Mouse (Mus musculus) testis, adult 2 months (tissue): ENCODE results near the gene Cnep1r1.

ENCODE experiments used
- CTCF ChIP-seq: fragments of 200-500 bp; IDR thresholded peaks from 2 replicates; pipeline ENCODE4 v1.5.1; 2012; ENCODE audit warnings: low read depth, mild to moderate bottlenecking, inconsistent platforms, low read length, moderate library complexity; ENCODE audit not compliant: control insufficient read depth, insufficient read depth, insufficient replicate concordance
- POLR2A ChIP-seq: fragments of 200-500 bp; IDR thresholded peaks from 2 replicates; pipeline ENCODE4 v1.6.1; 2012; ENCODE audit warnings: low read depth, mild to moderate bottlenecking, inconsistent platforms, low read length, moderate library complexity; ENCODE audit not compliant: control insufficient read depth

DNA sequence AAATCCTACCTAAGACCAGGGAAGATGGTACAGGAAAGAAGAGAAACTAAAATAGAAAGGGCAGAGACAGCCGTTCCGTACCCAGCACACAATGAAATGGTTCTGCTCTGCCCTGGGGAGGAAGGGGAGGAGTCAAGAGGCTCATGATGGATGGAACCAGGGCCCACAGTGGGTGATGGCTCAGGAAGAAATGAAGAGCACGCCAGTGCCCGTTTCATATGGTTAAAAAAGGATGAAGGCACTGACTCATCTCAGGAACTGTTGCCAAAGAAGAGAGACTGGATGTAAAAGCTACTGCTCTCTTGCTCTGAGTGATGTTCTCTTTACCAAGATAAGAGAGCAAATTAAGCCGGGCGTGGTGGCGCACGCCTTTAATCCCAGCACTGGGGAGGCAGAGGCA, 58.7 kb downstream of the Cnep1r1 start:
- no peak for TF ChIP-seq POLR2A
- no peak for TF ChIP-seq CTCF
